Mouse (Mus musculus): ENCODE data around the gene Mapk8ip3.

DNA sequence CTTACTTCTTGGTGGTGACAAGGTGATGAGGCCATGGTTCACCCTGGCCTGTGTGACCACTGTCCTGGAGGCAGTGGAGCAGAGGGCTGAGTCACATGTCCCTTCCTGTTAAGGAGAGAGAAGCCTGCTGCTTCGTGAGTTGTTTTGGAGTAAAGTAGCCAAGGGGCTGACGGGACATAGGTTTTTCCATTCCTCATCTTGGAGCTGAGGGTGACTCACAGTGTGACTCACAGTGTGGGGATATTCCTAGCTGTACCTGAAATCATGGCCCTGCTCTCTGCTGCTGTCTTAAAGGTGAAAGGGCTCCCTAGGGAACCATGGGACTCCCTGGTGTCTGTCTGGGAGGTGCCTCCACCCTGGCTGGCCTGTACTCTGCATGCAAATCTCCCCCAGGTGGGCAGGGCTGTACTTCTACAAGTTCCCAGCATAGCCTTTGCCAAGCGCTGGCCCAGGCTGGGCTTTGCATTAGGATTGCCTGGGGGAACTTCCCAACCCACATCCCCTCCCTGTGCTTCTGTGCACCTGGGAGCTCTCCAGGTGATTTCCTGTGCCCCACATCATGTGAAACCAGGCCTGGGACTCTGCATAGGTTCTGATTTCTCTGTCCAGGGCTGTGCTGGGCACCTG lies 80.8 kb downstream of the Mapk8ip3 start:
- TF ChIP-seq CTCF (IDR thresholded peaks at IDR 0.05; ENCODE audit: low read depth) (no peak), EP300 (IDR thresholded peaks at IDR 0.05; ENCODE audit: low read depth) (no peak)

Data from heart, postnatal 0 days (tissue).